Mouse (Mus musculus): ENCODE measurements around the gene Zfp961. TPM values are rescaled to one million over a fixed set of nuclear protein-coding genes. Genes with fewer than 3 reads are reported as not detected.

Gene Zfp961
- polyA plus RNA-seq (2014; fragmentation: Illumina TruSeq; extraction: RNeasy Lipid Tissue Mini Kit (QIAGEN cat#74804); ENCODE audit: low read depth, low replicate concordance) = 53.4 TPM

DNA sequence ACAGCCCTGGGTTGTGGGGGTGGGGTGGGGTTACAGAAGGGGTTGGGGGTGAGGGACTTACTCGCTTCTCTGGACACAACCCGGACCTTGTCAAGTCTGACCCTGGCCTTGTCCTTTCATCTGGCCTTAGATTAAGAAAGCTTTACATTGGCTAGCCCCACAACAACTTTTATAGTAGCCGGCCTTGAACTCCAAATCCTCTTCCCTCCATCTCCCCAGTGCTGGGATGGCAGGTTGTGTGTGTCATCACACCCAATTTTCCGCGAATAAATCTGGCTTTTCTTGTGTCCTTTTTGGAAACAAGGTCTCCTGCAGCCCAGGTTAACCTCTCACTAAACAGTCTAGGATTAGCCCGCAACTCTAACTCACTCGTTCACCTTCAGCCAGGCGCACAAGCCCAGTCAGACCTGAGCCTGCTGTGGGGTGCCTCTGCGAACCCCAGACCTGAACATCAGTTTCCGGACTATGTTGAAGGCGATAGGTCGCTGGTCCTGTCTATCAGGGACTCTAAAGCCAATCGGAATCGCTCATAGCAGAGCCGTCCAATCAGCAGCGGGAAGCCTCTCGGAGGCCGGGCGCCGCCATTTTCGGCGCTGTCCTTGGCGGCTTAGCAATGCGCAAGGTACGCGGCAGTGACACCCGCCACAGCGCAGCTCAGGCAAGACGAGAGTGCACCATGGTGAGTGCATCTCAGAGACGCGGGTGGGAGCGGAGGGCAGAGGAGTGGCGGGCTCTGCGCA is at the start of gene Zfp961:
Gene Zfp961, plus strand, starts transcription at position 557 of the 740 bp plus-strand sequence.

DNA sequence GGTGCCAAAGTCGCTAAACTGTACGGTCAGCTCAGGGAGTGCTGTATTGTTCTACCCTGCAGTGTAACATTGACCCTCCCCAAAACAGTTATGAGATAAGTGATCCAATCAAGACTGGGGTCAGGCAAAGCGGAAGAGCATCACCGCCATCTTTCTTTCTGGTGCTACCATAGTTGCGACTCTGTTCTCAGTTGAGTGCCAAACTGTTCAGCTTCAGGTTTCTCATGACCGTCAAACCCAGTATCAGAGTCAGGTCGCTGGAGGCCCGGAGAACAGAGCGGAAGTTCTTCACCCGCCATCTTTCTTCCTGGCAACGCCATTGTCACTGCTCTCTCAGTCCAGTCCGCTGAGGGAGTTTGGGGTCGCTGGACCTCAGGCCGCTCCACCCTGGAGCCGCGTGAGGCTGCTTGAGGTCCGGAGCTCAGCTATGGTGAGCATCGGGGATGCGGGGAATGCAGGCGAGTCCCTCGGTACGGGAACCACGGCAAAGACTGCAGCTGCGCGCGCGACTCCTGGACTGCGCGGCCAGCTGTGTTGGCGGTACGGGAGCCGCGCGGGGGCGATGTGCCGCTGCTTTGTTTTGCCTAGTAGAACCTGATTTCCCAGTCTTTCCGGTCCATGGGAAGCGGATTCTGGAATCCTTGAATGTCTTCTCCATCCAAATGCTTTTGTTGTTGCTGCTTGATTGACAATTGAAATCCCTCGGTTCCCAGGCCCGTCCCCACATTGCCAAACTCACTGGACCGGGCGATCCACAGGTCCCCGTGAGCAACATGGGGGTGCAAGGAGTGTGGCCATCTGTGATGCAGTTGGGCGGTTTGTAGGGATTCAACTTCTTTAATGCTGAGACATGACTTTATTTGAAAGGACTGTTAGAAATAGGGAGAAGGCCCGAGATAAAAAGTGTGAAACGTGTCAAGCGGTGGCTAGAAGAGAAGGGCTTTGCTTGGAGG is 42.3 kb upstream of the Zfp961 start, which contains the start of the genes Zfp882 and Zfp617:
Gene Zfp882, plus strand, starts transcription at position 300 of the 953 bp plus-strand sequence.
Gene Zfp617, plus strand, starts transcription at position 327 of the 953 bp plus-strand sequence.

DNA sequence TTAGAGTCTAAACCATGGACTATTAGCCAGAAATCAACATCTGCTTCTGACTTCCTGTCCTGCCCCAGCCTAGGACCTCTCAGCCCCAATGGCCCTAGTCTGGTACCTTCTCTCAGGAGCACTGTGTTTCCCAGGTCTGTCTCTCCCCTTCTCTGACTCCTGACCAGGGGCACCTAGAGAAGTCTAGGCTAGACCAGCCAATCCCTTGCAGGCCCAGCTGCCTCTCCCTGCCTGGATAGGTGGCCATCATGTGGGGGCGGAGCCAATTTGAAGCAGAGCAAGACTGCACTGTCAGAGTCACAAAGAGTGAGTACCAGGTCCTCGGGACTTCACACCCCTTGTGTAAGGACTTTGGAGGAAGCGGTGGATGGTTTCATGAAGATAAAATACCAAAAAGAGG is 58.6 kb downstream of the Zfp961 start, which contains the start of gene Cyp4f18:
Gene Cyp4f18, minus strand, starts transcription at position 154 of the 400 bp plus-strand sequence.

DNA sequence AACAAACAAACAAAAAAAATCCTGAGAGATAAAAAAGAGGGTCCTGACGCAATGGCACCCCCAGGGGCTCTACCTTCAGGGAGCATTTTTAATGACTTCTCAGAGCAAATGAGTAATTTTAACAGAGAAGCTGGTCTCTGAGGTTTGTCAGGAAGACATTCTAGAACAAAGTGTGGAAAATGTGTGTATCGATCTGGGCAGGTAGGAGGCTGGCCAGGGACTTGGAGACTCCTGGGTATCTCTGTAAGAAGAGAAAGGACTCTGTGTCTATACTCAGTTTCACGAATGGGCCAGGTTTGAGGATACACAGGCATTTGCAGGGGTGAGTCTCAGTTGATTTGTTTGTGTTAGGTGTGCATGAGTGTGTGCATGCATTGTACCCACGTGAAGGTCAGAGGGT is 90.1 kb downstream of the Zfp961 start, which contains the start of gene Olfr372:
Gene Olfr372, plus strand, starts transcription at position 301 of the 400 bp plus-strand sequence.

Other genes starting within 250 kb of the Zfp961 start
- gene B3gnt3, start 249.2 kb upstream of the Zfp961 start, polyA plus RNA-seq (2014; fragmentation: Illumina TruSeq; extraction: RNeasy Lipid Tissue Mini Kit (QIAGEN cat#74804); ENCODE audit: low read depth, low replicate concordance) = 2.9 TPM
- not detected for gene Fcho1, start 225.3 kb upstream of the Zfp961 start, polyA plus RNA-seq (2014; fragmentation: Illumina TruSeq; extraction: RNeasy Lipid Tissue Mini Kit (QIAGEN cat#74804); ENCODE audit: low read depth, low replicate concordance)
- gene Zfp709, start 69.0 kb upstream of the Zfp961 start, polyA plus RNA-seq (2014; fragmentation: Illumina TruSeq; extraction: RNeasy Lipid Tissue Mini Kit (QIAGEN cat#74804); ENCODE audit: low read depth, low replicate concordance) = 13.3 TPM
- 15.6 TPM for gene Zfp882, start 42.4 kb upstream of the Zfp961 start, polyA plus RNA-seq (2014; fragmentation: Illumina TruSeq; extraction: RNeasy Lipid Tissue Mini Kit (QIAGEN cat#74804); ENCODE audit: low read depth, low replicate concordance)
- 97.8 TPM for gene Zfp617, start 42.4 kb upstream of the Zfp961 start, polyA plus RNA-seq (2014; fragmentation: Illumina TruSeq; extraction: RNeasy Lipid Tissue Mini Kit (QIAGEN cat#74804); ENCODE audit: low read depth, low replicate concordance)
- gene Cyp4f18, start 58.6 kb downstream of the Zfp961 start, polyA plus RNA-seq (2014; fragmentation: Illumina TruSeq; extraction: RNeasy Lipid Tissue Mini Kit (QIAGEN cat#74804); ENCODE audit: low read depth, low replicate concordance) = not detected
- gene Olfr372, start 90.2 kb downstream of the Zfp961 start, polyA plus RNA-seq (2014; fragmentation: Illumina TruSeq; extraction: RNeasy Lipid Tissue Mini Kit (QIAGEN cat#74804); ENCODE audit: low read depth, low replicate concordance) = not detected
- not detected for gene Olfr373, start 132.1 kb downstream of the Zfp961 start, polyA plus RNA-seq (2014; fragmentation: Illumina TruSeq; extraction: RNeasy Lipid Tissue Mini Kit (QIAGEN cat#74804); ENCODE audit: low read depth, low replicate concordance)
- not detected for gene Olfr374, start 156.0 kb downstream of the Zfp961 start, polyA plus RNA-seq (2014; fragmentation: Illumina TruSeq; extraction: RNeasy Lipid Tissue Mini Kit (QIAGEN cat#74804); ENCODE audit: low read depth, low replicate concordance)
- 294 TPM for gene Tpm4, start 183.9 kb downstream of the Zfp961 start, polyA plus RNA-seq (2014; fragmentation: Illumina TruSeq; extraction: RNeasy Lipid Tissue Mini Kit (QIAGEN cat#74804); ENCODE audit: low read depth, low replicate concordance)
- gene Rab8a, start 210.2 kb downstream of the Zfp961 start, polyA plus RNA-seq (2014; fragmentation: Illumina TruSeq; extraction: RNeasy Lipid Tissue Mini Kit (QIAGEN cat#74804); ENCODE audit: low read depth, low replicate concordance) = 51.6 TPM
- not detected for gene Hsh2d, start 238.6 kb downstream of the Zfp961 start, polyA plus RNA-seq (2014; fragmentation: Illumina TruSeq; extraction: RNeasy Lipid Tissue Mini Kit (QIAGEN cat#74804); ENCODE audit: low read depth, low replicate concordance)